Mouse (Mus musculus): ENCODE data around the gene Naaladl1. TPM values are rescaled to one million over a fixed set of nuclear protein-coding genes. Genes with fewer than 3 reads are reported as not detected.
A peak's percentile ranks its signal among the peaks of the same experiment; 100 is the strongest.

Naaladl1 gene
- polyA plus RNA-seq, 1 experiment = 0.35 TPM

GRCm38 (mm10) chr19:6136397-6136796 lies 30.8 kb downstream of the Naaladl1 start:
- Histone ChIP-seq H3K27me3 (ENCODE audit: control insufficient read depth) (no peaks in the 10 kb centered on the region), H3K9me3 (ENCODE audit: control insufficient read depth, low read length) (no peaks in the 10 kb centered on the region), H3K36me3 (ENCODE audit: control insufficient read depth) (peaks cover 70% of the 10 kb centered on the region), H3K4me1 (ENCODE audit: control insufficient read depth) (peaks cover 82% of the 10 kb centered on the region), H3K4me3 (replicated peaks) (no peak overlapping the region)
- no peak for TF ChIP-seq TAL1 (IDR thresholded peaks at IDR 0.05; ENCODE audit: low read length)
- TF ChIP-seq GATA1 (IDR thresholded peaks at IDR 0.05; ENCODE audit: low read length) = no peak

GRCm38 (mm10) chr19:6139701-6140100 lies 34.1 kb downstream of the Naaladl1 start:
- TF ChIP-seq TAL1 (IDR thresholded peaks at IDR 0.05; ENCODE audit: low read length) = no peak
- no peak for TF ChIP-seq GATA1 (IDR thresholded peaks at IDR 0.05; ENCODE audit: low read length)
- Histone ChIP-seq H3K9me3 (ENCODE audit: control insufficient read depth, low read length) (no peaks in the 10 kb centered on the region), H3K4me3 (replicated peaks) (peak overlapping the region; percentile 96), H3K4me1 (ENCODE audit: control insufficient read depth) (peaks cover 56% of the 10 kb centered on the region), H3K36me3 (ENCODE audit: control insufficient read depth) (peaks cover 47% of the 10 kb centered on the region), H3K27me3 (ENCODE audit: control insufficient read depth) (no peaks in the 10 kb centered on the region)

GRCm38 (mm10) chr19:6140374-6140677 lies 34.7 kb downstream of the Naaladl1 start:
- H3K9me3 ChIP-seq (ENCODE audit: control insufficient read depth, low read length) = no peaks in the 10 kb centered on the region
- peak overlapping the region; percentile 96 for H3K4me3 ChIP-seq (replicated peaks)
- TF ChIP-seq TAL1 (IDR thresholded peaks at IDR 0.05; ENCODE audit: low read length) = no peak
- TF ChIP-seq GATA1 (IDR thresholded peaks at IDR 0.05; ENCODE audit: low read length) = no peak
- 0 out of 2 replicates have a peak, but pooled peaks cover 2% of the 10 kb centered on the region for H3K27me3 ChIP-seq (ENCODE audit: control insufficient read depth)
- peaks cover 40% of the 10 kb centered on the region for H3K36me3 ChIP-seq (ENCODE audit: control insufficient read depth)
- peaks cover 50% of the 10 kb centered on the region for H3K4me1 ChIP-seq (ENCODE audit: control insufficient read depth)

- Histone ChIP-seq H3K4me3 (replicated peaks) (peak within 1 kb of the TSS; percentile 96), H3K36me3 (ENCODE audit: control insufficient read depth) (peaks cover 35% of the 10 kb centered on the region), H3K4me1 (ENCODE audit: control insufficient read depth) (peaks cover 46% of the 10 kb centered on the region), H3K27me3 (ENCODE audit: control insufficient read depth) (0 out of 2 replicates have a peak, but pooled peaks cover 2% of the 10 kb centered on the region), H3K9me3 (ENCODE audit: control insufficient read depth, low read length) (no peaks in the 10 kb centered on the region)
- TF ChIP-seq GATA1 (IDR thresholded peaks at IDR 0.05; ENCODE audit: low read length) (no peak), TAL1 (IDR thresholded peaks at IDR 0.05; ENCODE audit: low read length) (no peak)
Measured at GRCm38 (mm10) chr19:6140678-6141393, 35.3 kb downstream of the Naaladl1 start, which contains the start of gene Batf2. TSS of gene Batf2 (plus strand) at chr19:6140983.

- Histone ChIP-seq H3K4me1 (ENCODE audit: control insufficient read depth) (peaks cover 41% of the 10 kb centered on the region), H3K36me3 (ENCODE audit: control insufficient read depth) (peaks cover 30% of the 10 kb centered on the region), H3K27me3 (ENCODE audit: control insufficient read depth) (0 out of 2 replicates have a peak, but pooled peaks cover 2% of the 10 kb centered on the region), H3K9me3 (ENCODE audit: control insufficient read depth, low read length) (no peaks in the 10 kb centered on the region), H3K4me3 (replicated peaks) (peak within 1 kb of the TSS; percentile 96)
- TF ChIP-seq GATA1 (IDR thresholded peaks at IDR 0.05; ENCODE audit: low read length) (no peak), TAL1 (IDR thresholded peaks at IDR 0.05; ENCODE audit: low read length) (no peak)
Measured at GRCm38 (mm10) chr19:6141394-6141749, 35.8 kb downstream of the Naaladl1 start, which contains the start of gene Arl2. TSS of gene Arl2 (minus strand) at chr19:6141548.

- no peak for TF ChIP-seq TAL1 (IDR thresholded peaks at IDR 0.05; ENCODE audit: low read length)
- no peak for TF ChIP-seq GATA1 (IDR thresholded peaks at IDR 0.05; ENCODE audit: low read length)
- H3K4me1 ChIP-seq (ENCODE audit: control insufficient read depth) = peaks cover 20% of the 10 kb centered on the region
- peaks cover under 1% of the 10 kb centered on the region; the same call in 1 of the 2 replicates for H3K36me3 ChIP-seq (ENCODE audit: control insufficient read depth)
- no peaks in the 10 kb centered on the region for H3K9me3 ChIP-seq (ENCODE audit: control insufficient read depth, low read length)
- no peak overlapping the region for H3K4me3 ChIP-seq (replicated peaks)
- 0 out of 2 replicates have a peak, but pooled peaks cover 2% of the 10 kb centered on the region for H3K27me3 ChIP-seq (ENCODE audit: control insufficient read depth)
Measured at GRCm38 (mm10) chr19:6144842-6145241, 39.3 kb downstream of the Naaladl1 start.

- Histone ChIP-seq H3K4me1 (ENCODE audit: control insufficient read depth) (peaks cover 8% of the 10 kb centered on the region), H3K27me3 (ENCODE audit: control insufficient read depth) (peaks cover 7% of the 10 kb centered on the region), H3K9me3 (ENCODE audit: control insufficient read depth, low read length) (no peaks in the 10 kb centered on the region), H3K36me3 (ENCODE audit: control insufficient read depth) (no peaks in the 10 kb centered on the region), H3K4me3 (replicated peaks) (no peak overlapping the region)
- TF ChIP-seq GATA1 (IDR thresholded peaks at IDR 0.05; ENCODE audit: low read length) (no peak), TAL1 (IDR thresholded peaks at IDR 0.05; ENCODE audit: low read length) (no peak)
Measured at GRCm38 (mm10) chr19:6155174-6155573, 49.6 kb downstream of the Naaladl1 start.

- H3K27me3 ChIP-seq (ENCODE audit: control insufficient read depth) = peaks cover 7% of the 10 kb centered on the region
- TF ChIP-seq GATA1 (IDR thresholded peaks at IDR 0.05; ENCODE audit: low read length) = no peak
- TF ChIP-seq TAL1 (IDR thresholded peaks at IDR 0.05; ENCODE audit: low read length) = no peak
- no peaks in the 10 kb centered on the region for H3K9me3 ChIP-seq (ENCODE audit: control insufficient read depth, low read length)
- H3K4me3 ChIP-seq (replicated peaks) = no peak overlapping the region
- H3K4me1 ChIP-seq (ENCODE audit: control insufficient read depth) = peaks cover 8% of the 10 kb centered on the region
- H3K36me3 ChIP-seq (ENCODE audit: control insufficient read depth) = no peaks in the 10 kb centered on the region
Measured at GRCm38 (mm10) chr19:6156372-6156771, 50.8 kb downstream of the Naaladl1 start.

GRCm38 (mm10) chr19:6157220-6157619 lies 51.6 kb downstream of the Naaladl1 start:
- peaks cover 4% of the 10 kb centered on the region; the same call in 1 of the 2 replicates for H3K27me3 ChIP-seq (ENCODE audit: control insufficient read depth)
- H3K9me3 ChIP-seq (ENCODE audit: control insufficient read depth, low read length) = no peaks in the 10 kb centered on the region
- no peak for TF ChIP-seq TAL1 (IDR thresholded peaks at IDR 0.05; ENCODE audit: low read length)
- TF ChIP-seq GATA1 (IDR thresholded peaks at IDR 0.05; ENCODE audit: low read length) = no peak
- H3K4me1 ChIP-seq (ENCODE audit: control insufficient read depth) = peaks cover 8% of the 10 kb centered on the region
- H3K36me3 ChIP-seq (ENCODE audit: control insufficient read depth) = no peaks in the 10 kb centered on the region
- no peak overlapping the region for H3K4me3 ChIP-seq (replicated peaks)
